Mouse (Mus musculus) midbrain, embryonic 14.5 days (tissue): ENCODE measurements around the gene Psma5. TPM values are rescaled to one million over a fixed set of nuclear protein-coding genes. Genes with fewer than 3 reads are reported as not detected.

Experiments
- ATAC-seq: fragments of 200-750 bp; cut with Nextera tagmentation; 2 replicates; pipeline ENCODE4 v1.8.0; 2017; ENCODE audit warnings: moderate number of reproducible peaks, moderate library complexity; ENCODE audit not compliant: low FRiP score, low TSS enrichment
- DNase-seq: peaks from one replicate; pipeline ENCODE4 v3.0.0-alpha.2; 2015
- H3K27ac ChIP-seq: fragments of 300-500 bp; sonication (generic); replicated peaks from 2 replicates; pipeline ENCODE4 v1.5.1; 2014; ENCODE audit warnings: mild to moderate bottlenecking, low read depth, low read length, moderate library complexity
- H3K27me3 ChIP-seq: fragments of 300-500 bp; sonication (generic); 2 replicates; pipeline ENCODE4 v1.6.1; 2014; ENCODE audit warnings: low read length, control low read depth, mixed read lengths; ENCODE audit not compliant: control insufficient read depth, insufficient read depth
- H3K36me3 ChIP-seq: fragments of 300-500 bp; sonication (generic); 2 replicates; pipeline ENCODE4 v1.6.1; 2014; ENCODE audit warnings: low read length, control low read depth; ENCODE audit not compliant: control insufficient read depth, insufficient read depth
- H3K4me1 ChIP-seq: fragments of 300-500 bp; sonication (generic); 2 replicates; pipeline ENCODE4 v1.6.1; 2014; ENCODE audit warnings: mild to moderate bottlenecking, antibody characterized with exemption, low read length, control low read depth; ENCODE audit not compliant: control insufficient read depth, insufficient read depth
- H3K4me2 ChIP-seq: fragments of 300-500 bp; sonication (generic); 2 replicates; pipeline ENCODE4 v1.6.1; 2014; ENCODE audit warnings: mild to moderate bottlenecking, low read length, moderate library complexity
- H3K4me3 ChIP-seq: fragments of 300-500 bp; sonication (generic); replicated peaks from 2 replicates; pipeline ENCODE4 v1.5.1; 2014; ENCODE audit warnings: low read depth, low read length
- H3K9ac ChIP-seq: fragments of 300-500 bp; sonication (generic); replicated peaks from 2 replicates; pipeline ENCODE4 v1.6.1; 2014; ENCODE audit warnings: mild to moderate bottlenecking, low read length, moderate library complexity
- H3K9me3 ChIP-seq: fragments of 300-500 bp; sonication (generic); 2 replicates; pipeline ENCODE4 v1.6.1; 2016; ENCODE audit warnings: low read length, control low read depth, mixed read lengths; ENCODE audit not compliant: control insufficient read depth
- WGBS: fragments of 180-500 bp; shearing (Covaris S2); extraction: QIAGEN DNeasy Blood & Tissue Kit; methylation state at CpG from one replicate; pipeline ENCODE4 v1.1.7; 2014; 5-methylcytosine and 5-hydroxymethylcytosine counted together
- polyA plus RNA-seq: library from polyadenylated mRNA; unstranded; fragments of >200 nt; fragmentation: Nextera tagmentation; extraction: Ambion mirVana; gene quantifications from 2 replicates; pipeline ENCODE4 v1.2.1, GENCODE M21; 2014

Gene Psma5
- polyA plus RNA-seq, 1 experiment from 2014 or later = 249 TPM

DNA sequence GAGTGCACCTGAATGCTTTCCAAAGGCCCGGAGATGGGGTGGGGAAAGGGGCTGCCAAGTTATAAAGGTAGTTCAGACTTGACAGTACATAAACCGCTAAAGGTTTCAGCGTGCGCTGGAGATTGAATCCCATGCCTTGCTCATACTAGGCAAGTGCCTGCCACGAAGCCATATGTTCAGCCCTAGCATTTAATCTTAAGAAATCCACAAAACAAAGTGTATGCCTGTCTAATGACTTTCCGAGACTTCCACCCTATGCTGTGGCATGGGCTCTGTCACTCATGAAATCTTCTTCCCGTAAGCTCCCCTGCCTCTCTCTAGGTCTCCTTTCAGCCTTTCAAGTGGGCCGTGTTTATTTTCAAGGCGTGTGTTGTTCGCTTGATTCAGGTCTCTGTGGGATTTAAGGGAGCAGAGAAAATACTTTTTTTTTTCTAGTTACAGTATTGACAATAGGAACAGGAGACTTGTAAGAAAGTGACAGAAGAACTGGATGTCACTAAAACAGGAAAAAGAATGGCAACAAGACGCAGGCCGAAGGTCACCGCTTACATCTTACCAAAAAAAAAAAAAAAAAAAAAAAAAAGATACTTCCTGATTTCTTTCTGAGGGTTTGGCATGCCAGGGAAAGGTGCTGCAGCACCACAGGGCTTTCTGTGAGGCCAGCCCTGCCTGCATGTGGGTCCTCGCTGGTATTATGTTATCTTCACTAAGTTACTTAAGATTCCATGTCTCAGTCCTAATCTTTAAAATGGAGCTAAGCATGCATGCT is 30.1 kb downstream of the Psma5 start:
- H3K9me3 ChIP-seq = no peaks in the 10 kb centered on the region
- no peak overlapping the region for H3K4me3 ChIP-seq
- WGBS = 58% methylated on average over 14 of the region's 14 CpGs
- H3K4me2 ChIP-seq = peak overlapping the region; percentile 78
- H3K36me3 ChIP-seq = no peaks in the 10 kb centered on the region
- H3K9ac ChIP-seq = no peak overlapping the region; the same call in 1 of the 2 replicates
- no peaks in the 10 kb centered on the region for H3K27me3 ChIP-seq
- DNase-seq (no peak), ATAC-seq (no peak)
- H3K4me1 ChIP-seq = peaks cover 60% of the 10 kb centered on the region
- no peak overlapping the region for H3K27ac ChIP-seq

- WGBS = 10% methylated on average over 17 of the region's 17 CpGs
- H3K27ac ChIP-seq = peak overlapping the region; percentile 57
- no peak overlapping the region for H3K4me3 ChIP-seq
- ATAC-seq (no peak), DNase-seq (peak; percentile 60)
- H3K4me2 ChIP-seq = peak overlapping the region; percentile 43
- no peaks in the 10 kb centered on the region for H3K27me3 ChIP-seq
- peaks cover 53% of the 10 kb centered on the region for H3K4me1 ChIP-seq
- peak overlapping the region; percentile 34; the same call in 1 of the 2 replicates for H3K9ac ChIP-seq
- H3K9me3 ChIP-seq = no peaks in the 10 kb centered on the region
- H3K36me3 ChIP-seq = no peaks in the 10 kb centered on the region
These were observed 31.4 kb downstream of the Psma5 start for GRCm38 (mm10) chr3:108287811-108288805.

- Histone ChIP-seq H3K9ac (no peak overlapping the region), H3K4me1 (peaks cover 53% of the 10 kb centered on the region), H3K4me2 (no peak overlapping the region), H3K36me3 (no peaks in the 10 kb centered on the region), H3K4me3 (no peak overlapping the region), H3K27ac (no peak overlapping the region), H3K27me3 (no peaks in the 10 kb centered on the region), H3K9me3 (no peaks in the 10 kb centered on the region)
- 86% methylated on average over 13 of the region's 13 CpGs for WGBS
- ATAC-seq = no peak
- DNase-seq = no peak
These were observed 32.8 kb downstream of the Psma5 start for GRCm38 (mm10) chr3:108289311-108290130.

- Histone ChIP-seq H3K9me3 (no peaks in the 10 kb centered on the region), H3K9ac (no peak overlapping the region), H3K4me3 (no peak overlapping the region), H3K27ac (no peak overlapping the region), H3K4me1 (peaks cover 53% of the 10 kb centered on the region), H3K36me3 (no peaks in the 10 kb centered on the region), H3K4me2 (no peak overlapping the region), H3K27me3 (no peaks in the 10 kb centered on the region)
- 68% methylated on average over 17 of the region's 17 CpGs for WGBS
- DNase-seq (no peak), ATAC-seq (no peak)
These were observed 34.5 kb downstream of the Psma5 start for GRCm38 (mm10) chr3:108291036-108291799.

DNA sequence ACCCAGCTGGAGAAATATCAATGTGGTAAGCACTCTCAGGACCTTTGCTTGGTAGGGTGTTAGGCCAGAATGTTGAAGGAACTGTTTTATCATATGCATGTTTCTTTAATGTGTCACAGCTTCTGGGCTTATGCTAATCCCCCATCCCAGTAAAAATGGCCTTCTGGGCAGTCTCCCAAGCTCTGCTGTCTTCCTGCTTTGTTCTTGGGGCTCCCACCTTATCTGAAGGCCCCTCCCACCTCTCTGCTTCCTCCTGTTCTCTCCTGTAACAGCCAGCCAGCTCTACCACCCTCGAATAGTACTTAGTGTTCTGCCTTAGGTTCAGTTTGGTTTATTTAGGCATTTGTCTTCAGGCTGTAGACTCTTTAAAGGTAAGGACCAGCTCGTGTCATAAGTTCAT is 37.7 kb downstream of the Psma5 start:
- WGBS = 46% methylated on average over 2 of the region's 2 CpGs
- Histone ChIP-seq H3K4me3 (no peak overlapping the region), H3K4me2 (no peak overlapping the region), H3K9ac (no peak overlapping the region), H3K27ac (no peak overlapping the region), H3K27me3 (no peaks in the 10 kb centered on the region), H3K9me3 (no peaks in the 10 kb centered on the region), H3K36me3 (no peaks in the 10 kb centered on the region), H3K4me1 (peaks cover 42% of the 10 kb centered on the region)
- ATAC-seq (no peak), DNase-seq (no peak)

DNA sequence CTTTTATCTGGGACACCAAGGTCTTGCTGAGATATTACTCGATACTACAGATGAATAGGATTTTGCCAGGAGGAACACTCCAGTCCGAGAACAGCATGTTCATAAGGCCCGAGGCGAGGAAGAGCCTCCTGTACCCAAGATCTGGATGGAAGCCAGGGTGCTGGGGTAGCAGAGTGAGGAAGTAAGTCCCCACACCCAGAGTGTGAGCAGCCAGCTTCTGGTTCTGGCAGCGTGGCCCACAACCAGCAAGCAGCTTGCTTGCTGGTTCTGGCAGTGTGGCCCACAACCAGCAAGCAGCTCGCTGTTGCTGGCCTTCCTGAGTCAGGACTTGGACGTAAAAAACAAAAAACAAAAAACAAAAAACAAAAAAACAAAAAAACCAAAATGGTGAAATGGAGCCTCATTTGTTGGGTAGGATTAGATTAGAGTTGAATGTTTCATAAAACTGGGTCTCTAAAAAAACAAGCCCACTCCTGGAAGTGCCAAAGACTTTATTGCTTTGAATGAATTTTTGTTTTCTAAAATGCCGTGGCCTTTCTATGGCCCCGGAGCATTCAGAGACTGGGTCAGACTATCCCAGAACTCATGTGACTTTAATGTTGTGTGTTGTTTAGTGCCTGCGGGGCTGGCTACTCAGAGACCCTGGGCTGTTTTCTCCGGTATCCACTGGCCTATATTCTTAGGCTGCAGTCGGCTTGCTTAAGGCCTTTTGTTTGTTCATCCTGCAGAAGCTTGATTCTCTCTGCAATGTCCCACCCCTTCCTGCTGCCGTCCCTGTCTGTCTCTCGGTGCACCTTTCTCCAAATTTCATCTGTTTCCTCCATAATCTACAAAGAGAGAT is 38.9 kb downstream of the Psma5 start:
- Histone ChIP-seq H3K4me3 (0 out of 2 replicates have a peak overlapping the region, but pooled peaks have one; percentile 1), H3K4me1 (peaks cover 39% of the 10 kb centered on the region), H3K9ac (peak overlapping the region; percentile 36), H3K9me3 (no peaks in the 10 kb centered on the region), H3K27me3 (no peaks in the 10 kb centered on the region), H3K27ac (peak overlapping the region; percentile 72), H3K4me2 (peak overlapping the region; percentile 37), H3K36me3 (no peaks in the 10 kb centered on the region)
- DNase-seq = peak; percentile 50
- ATAC-seq = peak; percentile 46; the same call in 1 of the 2 replicates
- WGBS = 28% methylated on average over 14 of the region's 14 CpGs

DNA sequence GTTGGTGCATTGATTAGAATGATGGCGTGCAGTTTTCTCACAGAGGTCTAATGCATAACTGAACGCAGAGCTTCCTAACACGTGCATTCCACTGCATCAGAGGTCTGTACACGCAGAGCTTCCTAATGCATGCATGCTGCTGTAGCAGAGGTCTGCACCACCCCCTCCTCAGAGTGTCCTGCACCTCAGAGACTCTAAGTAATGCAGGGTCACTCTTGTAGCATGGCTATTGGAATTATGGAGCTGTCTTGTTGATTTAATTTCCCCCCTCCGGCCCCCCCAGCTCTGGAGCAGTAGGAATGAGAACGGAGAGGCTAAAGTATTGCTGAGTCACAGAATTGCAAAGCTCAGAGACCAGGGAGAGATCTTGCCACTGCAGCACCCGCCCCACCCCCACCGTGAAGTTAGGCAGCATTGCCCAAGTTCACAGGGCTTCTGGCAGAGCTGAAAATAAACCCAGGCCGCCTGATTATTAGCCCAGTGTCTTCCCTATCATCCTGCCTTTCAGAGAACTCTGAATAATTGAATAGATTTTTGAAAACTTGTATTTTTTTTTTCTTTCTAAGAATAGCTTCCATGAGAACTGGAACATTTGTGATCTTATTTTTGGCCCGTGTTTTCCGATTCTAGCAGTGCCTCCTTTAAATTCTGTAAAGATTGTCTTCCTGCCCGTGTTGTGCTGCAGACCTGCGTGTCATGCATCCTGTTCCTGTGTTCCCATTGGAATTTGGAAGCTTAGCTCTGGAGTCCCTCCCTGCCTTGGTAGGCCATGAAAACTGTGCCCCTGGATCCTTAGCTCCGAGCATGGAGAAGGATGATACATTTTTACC is 39.7 kb downstream of the Psma5 start:
- peak; percentile 71 for ATAC-seq
- peaks cover 32% of the 10 kb centered on the region for H3K4me1 ChIP-seq
- DNase-seq = peak; percentile 60

More for the DNA sequence above, 39.7 kb downstream of the Psma5 start:
- Histone ChIP-seq H3K27me3 (no peaks in the 10 kb centered on the region), H3K4me3 (0 out of 2 replicates have a peak overlapping the region, but pooled peaks have one; percentile 1), H3K36me3 (no peaks in the 10 kb centered on the region), H3K9ac (peak overlapping the region; percentile 36), H3K4me2 (peak overlapping the region; percentile 37), H3K9me3 (no peaks in the 10 kb centered on the region), H3K27ac (peak overlapping the region; percentile 72)
- 13% methylated on average over 14 of the region's 14 CpGs for WGBS
